Mouse (Mus musculus) CH12.LX (cell line): Measurements from ENCODE around the gene Trim60. TPM values are rescaled to one million over a fixed set of nuclear protein-coding genes. Genes with fewer than 3 reads are reported as not detected.
"Not testable (repeated sequence)": the region's sequence is repeated elsewhere in the genome, so short reads cannot be mapped to it uniquely, and the experiment has no call there.

Experiments used
- DNase-seq: peaks from one replicate; pipeline ENCODE4 v3.0.0-alpha.2; 2013; ENCODE audit errors: extremely low read depth
- H3K27ac ChIP-seq: 2 replicates; pipeline ENCODE4 v1.5.1; 2012; ENCODE audit warnings: low read depth, mild to moderate bottlenecking, control low read depth, moderate library complexity; ENCODE audit not compliant: insufficient read depth
- H3K27me3 ChIP-seq: replicated peaks from 2 replicates; pipeline ENCODE3; 2012; ENCODE audit warnings: inconsistent platforms
- H3K36me3 ChIP-seq, 2 experiments: replicated peaks in 1 of 2; 2 replicates each; pipeline versions ENCODE3 to v1.6.1; 2012; ENCODE audit warnings: inconsistent platforms in 1 of 2, low read length in 1 of 2, mild to moderate bottlenecking in 1 of 2, mixed read lengths in 1 of 2, moderate library complexity in 1 of 2; ENCODE audit not compliant: control insufficient read depth in 1 of 2, insufficient read depth in 1 of 2
- H3K4me1 ChIP-seq, 2 experiments: 2 replicates each; pipeline ENCODE4 v1.6.1; 2012; ENCODE audit warnings: inconsistent platforms in 1 of 2, moderate library complexity in 1 of 2; ENCODE audit not compliant: insufficient read depth in 2 of 2, control insufficient read depth in 1 of 2
- H3K4me2 ChIP-seq: 2 replicates; pipeline ENCODE4 v1.6.1; 2012; ENCODE audit warnings: low read depth, mild to moderate bottlenecking, control low read depth; ENCODE audit not compliant: poor library complexity, insufficient read depth, severe bottlenecking
- H3K4me3 ChIP-seq, 3 experiments: fragments of 150-350 bp in 1 of 3; sonication (generic) in 1 of 3; replicated peaks in 1 of 3; 2 replicates each; pipeline versions ENCODE3 to v1.5.1; 2011 to 2012; ENCODE audit warnings: low read depth in 2 of 3, low read length in 2 of 3, mild to moderate bottlenecking in 2 of 3, moderate library complexity in 2 of 3, control low read depth in 1 of 3, improper control_type of control experiment in 1 of 3, inconsistent platforms in 1 of 3, mixed read lengths in 1 of 3; ENCODE audit not compliant: poor library complexity in 1 of 3
- H3K79me2 ChIP-seq: replicated peaks from 2 replicates; pipeline ENCODE4 v1.6.1; 2012; ENCODE audit warnings: mild to moderate bottlenecking, moderate library complexity; ENCODE audit not compliant: control insufficient read depth, poor library complexity, insufficient read depth, severe bottlenecking; ENCODE audit errors: extremely low read depth
- H3K9ac ChIP-seq: 2 replicates; pipeline ENCODE4 v1.6.1; 2012; ENCODE audit warnings: low read depth, mild to moderate bottlenecking, control low read depth, moderate library complexity; ENCODE audit not compliant: insufficient read depth
- H3K9me3 ChIP-seq: replicated peaks from 2 replicates; pipeline ENCODE3; 2012; ENCODE audit warnings: low read length, inconsistent platforms, mixed read lengths
- CTCF ChIP-seq, 2 experiments: IDR thresholded peaks in 1 of 2; conservative IDR thresholded peaks in 1 of 2; 2 replicates each; pipeline ENCODE4 v1.5.1; 2011 to 2012; ENCODE audit warnings: low read depth in 2 of 2, low read length in 2 of 2, improper control_type of control experiment in 1 of 2, inconsistent platforms in 1 of 2, mild to moderate bottlenecking in 1 of 2, moderate library complexity in 1 of 2
- IRF4 ChIP-seq: IDR thresholded peaks from 2 replicates; pipeline ENCODE4 v1.6.1; 2014; ENCODE audit warnings: low read depth, mild to moderate bottlenecking, inconsistent platforms, low read length, improper control_type of control experiment
- JUN ChIP-seq: IDR thresholded peaks from 2 replicates; pipeline ENCODE4 v1.6.1; 2011; ENCODE audit warnings: low read depth, mild to moderate bottlenecking, low read length, improper control_type of control experiment, moderate library complexity; ENCODE audit not compliant: insufficient read depth
- JUND ChIP-seq: conservative IDR thresholded peaks from 2 replicates; pipeline ENCODE4 v1.6.1; 2011; ENCODE audit warnings: low read depth, low read length, improper control_type of control experiment
- KAT2A ChIP-seq: IDR thresholded peaks from 2 replicates; pipeline ENCODE4 v1.6.1; 2012; ENCODE audit warnings: low read length, improper control_type of control experiment, inconsistent platforms; ENCODE audit not compliant: insufficient replicate concordance
- MAZ ChIP-seq: IDR thresholded peaks from 2 replicates; pipeline ENCODE4 v1.6.1; 2012; ENCODE audit warnings: low read depth, mild to moderate bottlenecking, inconsistent platforms, low read length, improper control_type of control experiment, moderate library complexity
- MXI1 ChIP-seq: IDR thresholded peaks from 2 replicates; pipeline ENCODE4 v1.6.1; 2011; ENCODE audit warnings: mild to moderate bottlenecking, low read depth, low read length, improper control_type of control experiment
- NELFE ChIP-seq: IDR thresholded peaks from 2 replicates; pipeline ENCODE4 v1.6.1; 2011; ENCODE audit warnings: low read depth, low read length, improper control_type of control experiment
- POLR2A ChIP-seq: IDR thresholded peaks from 2 replicates; pipeline ENCODE4 v1.6.1; 2011; ENCODE audit warnings: low read depth, mild to moderate bottlenecking, improper control_type of control experiment, low read length
- POLR2AphosphoS2 ChIP-seq: IDR thresholded peaks from 2 replicates; pipeline ENCODE4 v1.6.1; 2011; ENCODE audit warnings: low read depth, low read length, improper control_type of control experiment
- RAD21 ChIP-seq: IDR thresholded peaks from 2 replicates; pipeline ENCODE4 v1.6.1; 2011; ENCODE audit warnings: low read depth, mild to moderate bottlenecking, low read length, improper control_type of control experiment, moderate library complexity
- SMC3 ChIP-seq: IDR thresholded peaks from 2 replicates; pipeline ENCODE4 v1.6.1; 2011; ENCODE audit warnings: low read depth, low read length, improper control_type of control experiment
- TCF12 ChIP-seq: IDR thresholded peaks from 2 replicates; pipeline ENCODE4 v1.6.1; 2014; ENCODE audit warnings: low read depth, mild to moderate bottlenecking, inconsistent platforms, low read length, improper control_type of control experiment
- UBTF ChIP-seq: IDR thresholded peaks from 2 replicates; pipeline ENCODE4 v1.6.1; 2012; ENCODE audit warnings: low read depth, mild to moderate bottlenecking, inconsistent platforms, low read length, improper control_type of control experiment, moderate library complexity
- ZMIZ1 ChIP-seq: IDR thresholded peaks from 2 replicates; pipeline ENCODE4 v1.6.1; 2012; ENCODE audit warnings: low read depth, mild to moderate bottlenecking, inconsistent platforms, low read length, improper control_type of control experiment
- dilution Hi-C: fragments of 300-500 bp; cut with MboI; formaldehyde crosslinking; loops from 2 replicates; pipeline ENCODE4 v1.14.3; 2020; ENCODE audit warnings: low sequenced_read_pairs; ENCODE audit not compliant: extremely low pct_unique_long_range_greater_than_20kb, extremely low pct_ligation_motif_present
- in situ Hi-C: fragments of 300-500 bp; cut with MboI; formaldehyde crosslinking; loops from 3 replicates; pipeline ENCODE4 v1.14.3; 2019; ENCODE audit warnings: low sequenced_read_pairs, low pct_ligation_motif_present, low pct_unique_long_range_greater_than_20kb, mixed read lengths
- polyA plus RNA-seq: library from polyadenylated mRNA; unstranded; fragments of >175 nt; gene quantifications from 2 replicates; pipeline ENCODE4 v1.2.1, GENCODE M21; 2012; ENCODE audit warnings: low read depth; ENCODE audit not compliant: insufficient read length
- total RNA-seq, 2 experiments: library from RNA; depleted of rRNA; stranded (reverse); fragments of 300-350 nt in 1 of 2; fragments of >200 nt in 1 of 2; gene quantifications; 2 replicates each; pipeline ENCODE4 v1.2.3; 2012 to 2014

The Trim60 gene
- total and polyA plus RNA-seq, 3 experiments: not detected

DNA sequence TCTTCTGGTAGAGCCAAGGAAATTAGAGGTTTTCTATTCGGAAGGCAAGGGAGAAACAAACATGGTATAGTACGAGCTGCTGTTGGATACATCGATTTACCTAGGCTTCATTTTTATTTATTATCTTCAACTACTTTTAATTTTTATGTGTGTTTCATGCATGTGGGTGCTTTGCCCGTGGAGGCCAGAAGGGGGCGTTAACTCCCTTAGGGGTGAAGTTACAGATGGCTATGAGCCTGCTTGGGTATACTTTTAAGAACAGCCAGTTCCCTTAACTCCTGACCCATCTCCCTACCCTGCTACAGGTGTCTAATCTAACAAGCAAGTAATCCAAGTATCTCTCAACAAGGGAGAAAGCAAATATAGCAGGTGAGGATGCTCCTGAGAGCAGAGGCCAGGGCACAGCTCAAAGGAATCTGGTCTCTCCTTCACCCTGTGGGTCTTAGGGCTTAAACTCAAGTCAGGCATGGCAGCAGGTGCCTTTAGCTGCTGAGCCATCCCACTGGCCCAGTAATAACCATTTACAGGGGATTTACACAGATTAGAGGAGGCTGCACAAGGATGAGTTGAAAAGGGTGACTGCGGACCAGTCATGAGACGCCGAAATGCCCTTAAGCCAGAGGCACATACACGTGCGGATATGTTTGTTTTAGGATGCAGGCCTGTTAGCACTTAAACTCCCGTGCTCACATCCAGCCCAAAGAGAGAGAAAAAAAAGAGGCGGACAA is 10.7 kb upstream of the Trim60 start:
- Histone ChIP-seq H3K4me1 (peaks cover 0 to 3% of the 10 kb centered on the region in 2 experiments; a peak in 1 of 4 replicates), H3K4me3 (no peak overlapping the region), H3K79me2 (no peaks in the 10 kb centered on the region), H3K9me3 (no peaks in the 10 kb centered on the region), H3K4me2 (no peak overlapping the region), H3K36me3 (no peaks in the 10 kb centered on the region), H3K27ac (no peak overlapping the region), H3K27me3 (no peaks in the 10 kb centered on the region), H3K9ac (no peak overlapping the region)
- DNase-seq: no peak
- peak; percentile 10 to 21; a peak in 2 of 4 replicates for TF ChIP-seq CTCF (conservative IDR thresholded peaks at IDR 0.05 in 1 of 2, IDR thresholded peaks at IDR 0.05 in 1 of 2; ENCODE audit: low read depth in 2 of 2, low read length in 2 of 2)
- TF ChIP-seq MXI1: no peak
- in situ Hi-C loops: no loop called here
- dilution Hi-C loops: no loop called here

DNA sequence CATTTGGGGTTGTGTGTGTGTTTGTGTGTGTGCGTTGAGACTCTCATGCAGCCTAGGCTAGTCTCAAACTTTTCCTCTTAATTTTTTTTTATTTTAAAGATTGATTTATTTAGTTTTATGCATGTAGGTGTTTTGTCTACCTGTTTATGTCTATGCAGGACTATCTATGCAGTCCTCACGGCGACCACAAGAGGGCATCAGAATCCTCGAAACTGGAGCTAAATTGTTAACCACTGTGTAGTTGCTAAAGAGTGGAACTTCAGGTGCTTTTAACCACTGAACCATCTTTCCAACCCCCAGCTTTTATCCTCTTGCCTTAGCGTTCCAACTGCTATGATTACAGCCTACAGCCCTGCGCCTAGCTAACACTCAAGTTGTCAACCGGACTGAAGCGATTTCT is 4.1 kb upstream of the Trim60 start:
- Histone ChIP-seq H3K4me1 (peaks cover 0 to 5% of the 10 kb centered on the region in 2 experiments; a peak in 1 of 4 replicates), H3K4me3 (no peak overlapping the region), H3K27me3 (no peaks in the 10 kb centered on the region), H3K9ac (no peak overlapping the region)
- peak; percentile 38 for DNase-seq
- dilution Hi-C loops: no loop called here
- TF ChIP-seq NELFE (no peak), RAD21 (peak; percentile 79), MAZ (no peak), TCF12 (no peak), SMC3 (peak; percentile 78), ZMIZ1 (no peak), IRF4 (no peak), KAT2A (no peak), JUN (no peak), UBTF (no peak), MXI1 (no peak), JUND (peak; percentile 23; the same call in 1 of the 2 replicates), CTCF (conservative IDR thresholded peaks at IDR 0.05 in 1 of 2, IDR thresholded peaks at IDR 0.05 in 1 of 2; ENCODE audit: low read depth in 2 of 2, low read length in 2 of 2) (peak; percentile 67 to 82), POLR2AphosphoS2 (no peak), POLR2A (no peak)
- TF ChIP-seq, all 38 proteins: peak for 4
- H3K79me2 ChIP-seq: no peaks in the 10 kb centered on the region
- 0 out of 2 replicates have a peak overlapping the region, but pooled peaks have one; percentile 26 for H3K4me2 ChIP-seq
- H3K9me3 ChIP-seq: no peaks in the 10 kb centered on the region
- H3K27ac ChIP-seq: no peak overlapping the region
- in situ Hi-C loops: no loop called here
- H3K36me3 ChIP-seq: no peaks in the 10 kb centered on the region

DNA sequence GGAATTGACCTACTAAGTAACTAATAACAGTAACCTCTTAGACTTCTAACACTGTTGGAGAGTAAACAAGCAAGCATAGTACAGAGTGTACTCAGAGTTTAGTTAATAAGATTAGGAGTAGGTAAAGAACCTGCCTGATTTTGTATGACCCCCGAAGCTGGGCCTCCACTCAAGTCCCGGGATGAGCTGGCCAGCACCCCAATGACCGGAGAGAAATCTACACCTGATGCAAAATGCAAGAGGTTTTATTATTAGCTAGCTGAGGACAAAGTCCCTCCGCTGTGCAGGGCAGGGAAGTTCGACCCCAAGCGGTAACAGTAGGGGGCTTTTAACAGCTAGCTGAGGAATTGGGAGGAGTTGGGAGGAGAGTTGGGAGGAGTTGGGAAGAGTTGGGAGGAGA is 10.8 kb downstream of the Trim60 start:
- dilution Hi-C loops, H3K4me3 ChIP-seq, H3K9me3 ChIP-seq, H3K27ac ChIP-seq, H3K79me2 ChIP-seq, H3K4me2 ChIP-seq, H3K27me3 ChIP-seq, DNase-seq, in situ Hi-C loops, H3K9ac ChIP-seq, H3K4me1 ChIP-seq, H3K36me3 ChIP-seq: not testable (repeated sequence)
